Mouse (Mus musculus): ENCODE results near the gene F13a1.

The F13a1 gene

GRCm38 (mm10) chr13:37050126-37050525 is at the start of gene F13a1:
F13a1 (minus strand) TSS chr13:37050244.
- DNase-seq (ENCODE audit: low spot score), result no peak

- DNase-seq (ENCODE audit: low spot score), result no peak
Observed at GRCm38 (mm10) chr13:37091620-37092019, 41.6 kb upstream of the F13a1 start.

- DNase-seq (ENCODE audit: low spot score), result no peak
Observed at GRCm38 (mm10) chr13:37089104-37089503, 39.1 kb upstream of the F13a1 start.

GRCm38 (mm10) chr13:37081506-37082241 is 31.6 kb upstream of the F13a1 start:
- no peak for DNase-seq (ENCODE audit: low spot score)

- DNase-seq (ENCODE audit: low spot score), result no peak
Observed at GRCm38 (mm10) chr13:37071390-37071789, 21.3 kb upstream of the F13a1 start.

- DNase-seq (ENCODE audit: low spot score), result no peak
Observed at GRCm38 (mm10) chr13:37070824-37071223, 20.8 kb upstream of the F13a1 start.

GRCm38 (mm10) chr13:37060810-37061209 is 10.8 kb upstream of the F13a1 start:
- DNase-seq (ENCODE audit: low spot score), result no peak

- no peak for DNase-seq (ENCODE audit: low spot score)
Observed at GRCm38 (mm10) chr13:37056662-37057061, 6.6 kb upstream of the F13a1 start.

- DNase-seq (ENCODE audit: low spot score), result no peak
Observed at GRCm38 (mm10) chr13:37049631-37050030, 413 bp downstream of the F13a1 start.

- no peak for DNase-seq (ENCODE audit: low spot score)
Observed at GRCm38 (mm10) chr13:37049018-37049417, 1.0 kb downstream of the F13a1 start.

GRCm38 (mm10) chr13:37045005-37045404 is 5.0 kb downstream of the F13a1 start:
- DNase-seq (ENCODE audit: low spot score), result peak; percentile 48

GRCm38 (mm10) chr13:37034745-37035144 is 15.3 kb downstream of the F13a1 start:
- no peak for DNase-seq (ENCODE audit: low spot score)

GRCm38 (mm10) chr13:37025996-37026579 is 24.0 kb downstream of the F13a1 start:
- DNase-seq (ENCODE audit: low spot score), result no peak

- no peak for DNase-seq (ENCODE audit: low spot score)
Observed at GRCm38 (mm10) chr13:37021575-37021974, 28.5 kb downstream of the F13a1 start.

GRCm38 (mm10) chr13:37010771-37011170 is 39.3 kb downstream of the F13a1 start:
- DNase-seq (ENCODE audit: low spot score), result no peak

GRCm38 (mm10) chr13:37006224-37006623 is 43.8 kb downstream of the F13a1 start:
- no peak for DNase-seq (ENCODE audit: low spot score)

GRCm38 (mm10) chr13:36999210-36999705 is 50.8 kb downstream of the F13a1 start:
- DNase-seq (ENCODE audit: low spot score), result no peak

GRCm38 (mm10) chr13:36993593-36993992 is 56.5 kb downstream of the F13a1 start:
- DNase-seq (ENCODE audit: low spot score), result no peak

GRCm38 (mm10) chr13:36988392-36988791 is 61.7 kb downstream of the F13a1 start:
- no peak for DNase-seq (ENCODE audit: low spot score)

GRCm38 (mm10) chr13:36973016-36973415 is 77.0 kb downstream of the F13a1 start:
- no peak for DNase-seq (ENCODE audit: low spot score)

GRCm38 (mm10) chr13:36972226-36972625 is 77.8 kb downstream of the F13a1 start:
- no peak for DNase-seq (ENCODE audit: low spot score)

GRCm38 (mm10) chr13:36962926-36963325 is 87.1 kb downstream of the F13a1 start:
- no peak for DNase-seq (ENCODE audit: low spot score)

- no peak for DNase-seq (ENCODE audit: low spot score)
Observed at GRCm38 (mm10) chr13:36958996-36959395, 91.0 kb downstream of the F13a1 start.

GRCm38 (mm10) chr13:36954937-36955336 is 95.1 kb downstream of the F13a1 start:
- no peak for DNase-seq (ENCODE audit: low spot score)

Measured in testis, postnatal 10 days (tissue).